Mouse (Mus musculus) myocyte (in vitro differentiated cells): ENCODE measurements around the gene Lmna. TPM values are rescaled to one million over a fixed set of nuclear protein-coding genes. Genes with fewer than 3 reads are reported as not detected.

Source experiments
- H3K27me3 ChIP-seq: one replicate; pipeline ENCODE4 v1.6.1; 2011; ENCODE audit not compliant: control insufficient read depth, insufficient read depth, insufficient read length
- H3K36me3 ChIP-seq: one replicate; pipeline ENCODE4 v1.6.1; 2011; ENCODE audit not compliant: control insufficient read depth, insufficient read depth
- H3K4me2 ChIP-seq: one replicate; pipeline ENCODE4 v1.6.1; 2011; ENCODE audit warnings: low read depth, control low read depth
- H3K4me3 ChIP-seq: one replicate; pipeline ENCODE4 v1.5.1; 2011; ENCODE audit warnings: mild to moderate bottlenecking, control low read depth, moderate library complexity
- H3K79me2 ChIP-seq: one replicate; pipeline ENCODE4 v1.6.1; 2011; ENCODE audit not compliant: control insufficient read depth, insufficient read depth
- H3ac ChIP-seq: one replicate; pipeline ENCODE4 v1.6.1; 2011; ENCODE audit not compliant: control insufficient read depth, insufficient read length
- CEBPB ChIP-seq: IDR thresholded peaks from 2 replicates; pipeline ENCODE4 v1.6.1; 2011; ENCODE audit warnings: mild to moderate bottlenecking, moderate library complexity; ENCODE audit not compliant: poor library complexity, insufficient read depth, severe bottlenecking
- E2F4 ChIP-seq: IDR thresholded peaks from one replicate; pipeline ENCODE4 v1.6.1; 2011; ENCODE audit warnings: mild to moderate bottlenecking, control low read depth, moderate library complexity; ENCODE audit not compliant: insufficient read depth
- MAX ChIP-seq: IDR thresholded peaks from one replicate; pipeline ENCODE4 v1.6.1; 2011; ENCODE audit warnings: low read depth, mild to moderate bottlenecking, control low read depth
- MYOD1 ChIP-seq, 3 experiments: IDR thresholded peaks; one replicate each; pipeline ENCODE4 v1.6.1; 2011; ENCODE audit warnings: control low read depth in 2 of 3, low read depth in 2 of 3, mild to moderate bottlenecking in 2 of 3, moderate library complexity in 1 of 3; ENCODE audit not compliant: insufficient read length in 2 of 3, control insufficient read depth in 1 of 3
- MYOG ChIP-seq, 3 experiments: IDR thresholded peaks; one replicate each; pipeline ENCODE4 v1.6.1; 2011; ENCODE audit warnings: control low read depth in 2 of 3, low read depth in 2 of 3, mild to moderate bottlenecking in 2 of 3; ENCODE audit not compliant: insufficient read length in 2 of 3, control insufficient read depth in 1 of 3, insufficient read depth in 1 of 3
- POLR2A ChIP-seq: IDR thresholded peaks from one replicate; pipeline ENCODE4 v1.6.1; 2011; ENCODE audit warnings: low read depth, mild to moderate bottlenecking, control low read depth, moderate library complexity; ENCODE audit not compliant: insufficient read length
- POLR2AphosphoS2 ChIP-seq: IDR thresholded peaks from one replicate; pipeline ENCODE4 v1.6.1; 2011; ENCODE audit warnings: low read depth, control low read depth; ENCODE audit not compliant: insufficient read length
- REST ChIP-seq: IDR thresholded peaks from one replicate; pipeline ENCODE4 v1.6.1; 2011; ENCODE audit warnings: mild to moderate bottlenecking, control low read depth, moderate library complexity; ENCODE audit not compliant: insufficient read depth, insufficient read length
- SRF ChIP-seq: IDR thresholded peaks from one replicate; pipeline ENCODE4 v1.6.1; 2011; ENCODE audit warnings: low read depth; ENCODE audit not compliant: control insufficient read depth, insufficient read length
- TCF12 ChIP-seq: IDR thresholded peaks from one replicate; pipeline ENCODE4 v1.6.1; 2011; ENCODE audit warnings: mild to moderate bottlenecking, control low read depth; ENCODE audit not compliant: poor library complexity, insufficient read depth, severe bottlenecking
- TCF3 ChIP-seq: IDR thresholded peaks from one replicate; pipeline ENCODE4 v1.6.1; 2011; ENCODE audit warnings: low read depth, control low read depth; ENCODE audit not compliant: insufficient read length
- USF1 ChIP-seq: IDR thresholded peaks from one replicate; pipeline ENCODE4 v1.6.1; 2011; ENCODE audit warnings: low read depth, mild to moderate bottlenecking, control low read depth, moderate library complexity
- polyA plus RNA-seq: library from polyadenylated mRNA; unstranded; fragments of >200 nt; fragmentation: generic; extraction: Trizol; gene quantifications from one replicate; pipeline ENCODE4 v1.2.1, GENCODE M21; 2012; ENCODE audit warnings: missing spikeins

Gene Lmna
- polyA plus RNA-seq, 1 experiment = 954 TPM

DNA sequence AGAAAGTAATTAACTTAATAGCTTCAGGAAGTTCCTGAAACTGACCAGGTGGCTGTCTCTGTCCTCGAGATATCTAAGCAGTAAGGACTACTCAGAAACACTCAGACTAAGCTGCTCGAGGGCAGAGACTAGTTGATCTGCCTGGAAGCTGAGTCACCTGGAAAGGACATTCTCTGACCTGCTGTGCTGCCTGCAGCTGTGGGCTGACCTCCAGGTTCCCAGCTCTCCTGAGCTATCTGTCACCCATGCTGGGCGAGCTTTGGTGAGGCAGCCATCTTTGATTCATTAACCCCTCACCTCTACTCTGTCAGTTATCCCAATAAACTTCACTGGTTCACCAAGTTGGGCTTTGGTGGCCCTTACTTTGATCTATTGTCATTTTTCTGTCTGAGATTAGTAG lies 30.6 kb downstream of the Lmna start:
- peak; percentile 99 for TF ChIP-seq POLR2AphosphoS2
- no peak for TF ChIP-seq MAX
- TF ChIP-seq SRF = no peak
- TF ChIP-seq TCF12 = no peak
- TF ChIP-seq POLR2A = peak; percentile 34
- TF ChIP-seq TCF3 = no peak
- H3K36me3 ChIP-seq = peaks cover 32% of the 10 kb centered on the region

DNA sequence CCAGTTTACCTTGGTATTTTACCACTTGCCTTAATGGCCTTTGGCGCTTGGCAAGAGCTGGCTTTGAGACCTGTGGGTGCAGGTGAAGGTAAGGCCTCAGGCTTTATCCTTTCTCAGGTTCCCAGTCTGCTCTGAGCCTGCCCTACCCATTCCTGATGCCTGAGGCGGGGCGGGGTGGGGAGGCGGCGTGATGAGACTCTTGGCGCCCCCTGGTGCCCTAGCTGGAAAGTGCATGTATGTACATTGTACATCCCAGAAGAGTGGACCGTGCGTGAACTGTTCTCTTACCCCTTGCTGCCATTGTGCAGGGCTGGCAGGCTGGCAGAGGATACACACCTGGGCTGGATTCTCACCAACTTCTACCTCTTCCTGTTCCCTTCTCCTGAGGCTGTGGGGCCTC lies 32.0 kb downstream of the Lmna start:
- peaks cover 17% of the 10 kb centered on the region for H3K36me3 ChIP-seq
- TF ChIP-seq POLR2A (peak; percentile 25), MYOD1 (IDR thresholded peaks at IDR 0.05; ENCODE audit: control insufficient read depth in 1 of 3, insufficient read length in 2 of 3, low read depth in 2 of 3) (no peak), POLR2AphosphoS2 (peak; percentile 92)

More for the DNA sequence above, 30.6 kb downstream of the Lmna start:
- no peak overlapping the region for H3ac ChIP-seq
- no peaks in the 10 kb centered on the region for H3K27me3 ChIP-seq
- no peak overlapping the region for H3K4me2 ChIP-seq
- no peak overlapping the region for H3K4me3 ChIP-seq
- peaks cover 6% of the 10 kb centered on the region for H3K79me2 ChIP-seq

DNA sequence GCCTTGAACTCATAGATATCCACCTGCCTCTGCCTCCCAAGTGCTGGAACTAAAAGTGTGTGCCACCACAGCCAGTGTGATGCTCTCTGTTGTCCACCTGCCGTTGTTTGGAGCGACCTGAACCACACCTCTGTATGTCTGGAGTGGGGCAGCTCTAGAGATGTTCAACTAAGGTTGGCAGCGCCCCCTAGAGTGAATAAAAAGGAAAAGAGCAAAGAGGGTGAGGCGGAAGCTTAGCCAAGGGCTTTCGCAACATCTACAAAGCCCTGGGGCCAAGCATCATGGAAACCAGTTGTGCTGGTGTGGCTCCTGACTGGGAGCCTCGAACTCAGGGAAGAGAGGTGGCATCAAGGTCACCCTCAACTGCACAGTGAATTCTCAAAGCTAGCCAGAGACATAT lies 33.4 kb downstream of the Lmna start:
- Histone ChIP-seq H3K36me3 (peaks cover 7% of the 10 kb centered on the region), H3K4me3 (no peak overlapping the region), H3K79me2 (no peaks in the 10 kb centered on the region), H3K27me3 (no peaks in the 10 kb centered on the region), H3ac (no peak overlapping the region), H3K4me2 (no peak overlapping the region)
- TF ChIP-seq CEBPB (0 out of 2 replicates have a peak, but pooled peaks have one; percentile 11), E2F4 (no peak)

More for the DNA sequence above, 32.0 kb downstream of the Lmna start:
- Histone ChIP-seq H3K79me2 (no peaks in the 10 kb centered on the region), H3K27me3 (no peaks in the 10 kb centered on the region), H3K4me2 (no peak overlapping the region), H3ac (no peak overlapping the region), H3K4me3 (no peak overlapping the region)

DNA sequence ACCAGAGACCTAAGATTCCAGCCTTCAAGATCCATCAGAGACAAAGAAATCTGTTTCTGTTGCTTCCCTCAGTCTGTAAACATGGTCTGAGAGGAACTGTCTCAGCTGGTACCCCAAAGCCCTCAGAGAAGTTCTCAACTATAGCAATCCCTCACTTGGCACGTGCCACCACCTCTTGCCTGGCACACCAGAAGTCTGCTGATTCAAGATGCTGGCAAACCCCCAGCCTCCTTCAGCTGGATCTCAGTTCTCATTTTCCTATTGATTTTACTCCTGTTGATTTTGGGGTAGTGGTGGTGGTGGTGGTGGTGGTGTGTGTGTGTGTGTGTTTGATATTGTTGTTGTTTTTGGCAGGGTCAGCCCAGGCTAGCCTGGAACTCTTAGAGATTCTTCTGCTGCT lies 36.2 kb downstream of the Lmna start:
- Histone ChIP-seq H3K36me3 (no peaks in the 10 kb centered on the region), H3K79me2 (no peaks in the 10 kb centered on the region), H3K4me2 (no peak overlapping the region), H3ac (no peak overlapping the region), H3K4me3 (no peak overlapping the region), H3K27me3 (no peaks in the 10 kb centered on the region)
- TF ChIP-seq CEBPB (no peak), POLR2A (no peak), MYOD1 (IDR thresholded peaks at IDR 0.05; ENCODE audit: control insufficient read depth in 1 of 3, insufficient read length in 2 of 3, low read depth in 2 of 3) (no peak), TCF3 (no peak), USF1 (no peak), MYOG (IDR thresholded peaks at IDR 0.05; ENCODE audit: control insufficient read depth in 1 of 3, insufficient read depth in 1 of 3, insufficient read length in 2 of 3, low read depth in 2 of 3) (no peak), TCF12 (no peak), SRF (no peak), REST (no peak), MAX (no peak), E2F4 (no peak), POLR2AphosphoS2 (no peak)

DNA sequence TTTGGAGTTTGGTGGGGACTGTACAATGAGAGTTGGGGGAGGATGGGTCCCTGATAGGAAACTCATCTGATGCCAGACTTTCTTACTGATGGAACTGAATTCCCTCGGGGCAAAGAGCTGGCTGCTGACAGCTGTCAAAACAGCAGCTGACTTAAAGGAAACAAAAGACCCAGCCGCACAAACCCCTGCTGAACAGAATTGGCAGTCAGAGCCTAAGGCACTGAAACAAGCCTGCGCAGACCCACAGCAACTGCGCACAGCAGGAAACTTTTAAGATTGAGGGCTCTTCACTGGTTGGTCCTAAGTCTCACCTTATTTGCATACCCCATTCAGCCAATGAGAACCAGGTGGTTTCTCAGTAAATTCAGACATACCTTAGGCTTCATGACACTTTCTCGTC lies 36.7 kb downstream of the Lmna start:
- Histone ChIP-seq H3K36me3 (no peaks in the 10 kb centered on the region), H3K79me2 (no peaks in the 10 kb centered on the region), H3K4me2 (no peak overlapping the region), H3K27me3 (no peaks in the 10 kb centered on the region), H3K4me3 (no peak overlapping the region), H3ac (no peak overlapping the region)
- TF ChIP-seq TCF12 (peak; percentile 12), MAX (no peak), SRF (no peak), MYOG (IDR thresholded peaks at IDR 0.05; ENCODE audit: control insufficient read depth in 1 of 3, insufficient read depth in 1 of 3, insufficient read length in 2 of 3, low read depth in 2 of 3) (peak in 1 of 3 experiments; percentile 74), MYOD1 (IDR thresholded peaks at IDR 0.05; ENCODE audit: control insufficient read depth in 1 of 3, insufficient read length in 2 of 3, low read depth in 2 of 3) (peak in 2 of 3 experiments; percentile 61 to 68), POLR2AphosphoS2 (no peak)

DNA sequence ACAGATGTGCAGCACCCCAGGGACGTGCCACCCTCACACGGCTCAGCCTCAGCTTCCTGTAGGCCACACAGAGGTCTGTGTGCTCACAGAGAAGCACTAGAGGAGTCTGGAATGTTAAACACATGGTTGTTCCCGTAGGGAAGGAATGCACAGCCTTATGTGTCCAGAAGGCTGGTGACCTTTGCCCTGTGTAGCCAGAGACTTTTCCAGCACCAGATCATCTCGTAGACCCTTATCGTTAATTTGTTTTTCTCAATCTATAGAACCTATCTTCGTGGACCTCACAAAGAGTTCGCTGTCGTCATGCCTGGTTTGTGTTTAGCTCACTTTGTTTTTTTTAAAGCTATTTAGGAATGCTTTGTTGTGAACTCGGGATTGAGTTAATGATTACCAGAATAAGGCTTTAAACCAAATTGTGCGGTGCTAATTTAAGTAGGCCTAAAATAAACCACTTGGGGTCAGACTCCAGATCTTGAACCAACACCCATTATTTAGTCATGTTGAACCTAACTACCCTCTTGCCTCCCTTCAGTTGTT lies 38.7 kb downstream of the Lmna start:
- no peak overlapping the region for H3K4me2 ChIP-seq
- no peak overlapping the region for H3ac ChIP-seq
- H3K36me3 ChIP-seq = no peaks in the 10 kb centered on the region
- no peak overlapping the region for H3K4me3 ChIP-seq
- H3K79me2 ChIP-seq = no peaks in the 10 kb centered on the region
- H3K27me3 ChIP-seq = no peaks in the 10 kb centered on the region
- TF ChIP-seq TCF3 (no peak), USF1 (no peak), POLR2AphosphoS2 (no peak), REST (no peak), MYOG (IDR thresholded peaks at IDR 0.05; ENCODE audit: control insufficient read depth in 1 of 3, insufficient read depth in 1 of 3, insufficient read length in 2 of 3, low read depth in 2 of 3) (no peak), MYOD1 (IDR thresholded peaks at IDR 0.05; ENCODE audit: control insufficient read depth in 1 of 3, insufficient read length in 2 of 3, low read depth in 2 of 3) (no peak), SRF (no peak), CEBPB (no peak), E2F4 (no peak)
